Mouse (Mus musculus): ENCODE measurements at regions not wholly inside any gene's neighbourhood (a gene's known extent, or its start where the extent isn't known, plus 50 kb on each side); places are given as distances from the start of the nearest gene placed in this dataset.

DNA sequence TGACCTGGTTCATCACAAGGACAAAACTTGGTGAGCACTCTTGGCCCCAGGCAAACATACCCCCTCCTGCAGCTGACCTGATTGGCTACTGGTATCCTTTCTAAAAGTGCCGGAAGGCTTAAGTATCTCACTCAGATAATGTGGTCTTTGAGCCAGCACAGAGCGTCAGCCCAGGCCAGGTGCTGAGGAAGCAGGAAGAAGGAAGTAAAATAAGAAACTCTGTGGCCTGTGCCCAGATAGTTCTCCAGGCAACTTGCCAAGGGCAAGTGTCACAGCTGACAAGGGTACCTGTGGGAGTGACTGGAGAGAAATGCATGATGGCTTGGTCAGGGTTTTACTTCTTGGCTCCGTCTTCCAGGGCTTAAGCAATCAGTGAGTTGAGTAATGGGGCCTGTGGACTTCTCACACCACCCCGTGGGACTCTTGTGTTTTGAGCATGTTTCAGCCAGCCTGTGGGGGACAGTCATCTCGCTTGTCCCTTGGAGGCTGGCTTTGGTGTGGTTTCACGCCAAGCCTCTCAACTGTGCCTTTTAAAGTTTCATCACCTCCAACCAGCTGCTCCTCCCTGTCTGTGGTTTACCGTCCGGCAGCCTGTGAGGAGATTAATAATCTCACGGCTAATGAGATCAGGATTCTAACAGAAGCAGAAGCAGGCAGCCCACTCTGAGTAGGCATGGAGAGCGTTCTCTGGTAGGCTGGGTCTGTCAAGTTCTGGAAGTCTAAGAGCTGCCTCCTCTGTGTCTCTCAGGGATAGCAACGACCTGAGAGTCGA, 356.8 kb downstream of the Agtpbp1 start:
- H3K27me3 ChIP-seq (replicated peaks; ENCODE audit: control insufficient read depth, insufficient read depth, low read length) = no peaks in the 10 kb centered on the region
- WGBS = 76% methylated on average over 12 of the region's 12 CpGs
- ATAC-seq = no peak
- no peak for DNase-seq (ENCODE audit: low spot score)
- H3K9ac ChIP-seq (ENCODE audit: low read length) = no peak overlapping the region
- no peak overlapping the region for H3K4me2 ChIP-seq (ENCODE audit: low read length)
- H3K4me3 ChIP-seq (ENCODE audit: low read depth, low read length) = no peak overlapping the region
- H3K4me1 ChIP-seq (ENCODE audit: control insufficient read depth, insufficient read depth, low read length) = no peaks in the 10 kb centered on the region
- no peaks in the 10 kb centered on the region for H3K9me3 ChIP-seq (replicated peaks; ENCODE audit: control insufficient read depth, low read length)
- H3K36me3 ChIP-seq (ENCODE audit: control insufficient read depth, insufficient read depth, low read length) = no peaks in the 10 kb centered on the region
- no peak overlapping the region for H3K27ac ChIP-seq (ENCODE audit: low read depth, low read length)

GRCm38 (mm10) chr13:59227523-59228058, 357.4 kb downstream of the Agtpbp1 start:
- Histone ChIP-seq H3K4me3 (ENCODE audit: low read depth, low read length) (no peak overlapping the region), H3K27me3 (replicated peaks; ENCODE audit: control insufficient read depth, insufficient read depth, low read length) (no peaks in the 10 kb centered on the region), H3K9me3 (replicated peaks; ENCODE audit: control insufficient read depth, low read length) (no peaks in the 10 kb centered on the region), H3K27ac (ENCODE audit: low read depth, low read length) (no peak overlapping the region), H3K36me3 (ENCODE audit: control insufficient read depth, insufficient read depth, low read length) (no peaks in the 10 kb centered on the region), H3K4me1 (ENCODE audit: control insufficient read depth, insufficient read depth, low read length) (no peaks in the 10 kb centered on the region), H3K9ac (ENCODE audit: low read length) (no peak overlapping the region), H3K4me2 (ENCODE audit: low read length) (no peak overlapping the region)
- 90% methylated on average over 13 of the region's 13 CpGs for WGBS
- no peak for ATAC-seq
- no peak for DNase-seq (ENCODE audit: low spot score)

GRCm38 (mm10) chr13:59220587-59220986, 364.4 kb downstream of the Agtpbp1 start:
- peak; percentile 29; the same call in 1 of the 2 replicates for ATAC-seq
- peak; percentile 23 for DNase-seq (ENCODE audit: low spot score)
- 33% methylated on average over 6 of the region's 6 CpGs for WGBS

GRCm38 (mm10) chr13:59220156-59220555, 364.9 kb downstream of the Agtpbp1 start:
- peak; percentile 49 for DNase-seq (ENCODE audit: low spot score)

More at GRCm38 (mm10) chr13:59220587-59220986, 364.4 kb downstream of the Agtpbp1 start:
- H3K9me3 ChIP-seq (replicated peaks; ENCODE audit: control insufficient read depth, low read length) = no peaks in the 10 kb centered on the region
- H3K9ac ChIP-seq (ENCODE audit: low read length) = no peak overlapping the region
- no peaks in the 10 kb centered on the region for H3K27me3 ChIP-seq (replicated peaks; ENCODE audit: control insufficient read depth, insufficient read depth, low read length)
- H3K36me3 ChIP-seq (ENCODE audit: control insufficient read depth, insufficient read depth, low read length) = no peaks in the 10 kb centered on the region
- H3K4me3 ChIP-seq (ENCODE audit: low read depth, low read length) = no peak overlapping the region
- H3K4me2 ChIP-seq (ENCODE audit: low read length) = no peak overlapping the region
- no peak overlapping the region for H3K27ac ChIP-seq (ENCODE audit: low read depth, low read length)
- no peaks in the 10 kb centered on the region for H3K4me1 ChIP-seq (ENCODE audit: control insufficient read depth, insufficient read depth, low read length)

DNA sequence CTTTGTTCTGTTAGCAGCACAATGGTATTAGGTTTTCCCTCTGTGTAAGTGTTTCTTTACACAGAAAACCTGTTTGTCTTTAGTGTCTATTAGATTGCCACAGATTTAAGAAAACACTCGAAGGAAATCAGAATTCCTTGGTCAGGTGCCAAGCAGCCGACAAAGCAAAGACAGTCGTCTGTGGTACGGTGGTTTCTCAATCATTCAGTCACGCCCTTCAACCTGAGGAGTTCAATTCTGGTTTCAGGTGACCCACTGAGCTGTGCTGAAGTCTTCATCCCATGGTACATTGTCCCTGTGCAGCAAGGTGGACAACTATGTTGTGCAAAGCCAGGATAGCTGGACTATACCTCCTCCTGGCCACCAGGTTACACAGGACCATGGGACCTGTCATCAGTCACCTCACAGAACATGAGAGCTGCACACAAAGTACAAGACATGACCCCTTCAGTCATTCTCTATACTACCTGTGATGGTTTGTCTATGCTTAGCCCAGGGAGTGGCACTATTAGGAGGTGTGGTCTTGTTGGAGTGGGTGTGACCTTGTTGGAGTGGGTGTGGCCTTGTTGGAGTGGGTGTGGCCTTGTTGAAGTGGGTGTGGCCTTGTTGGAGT, 368.2 kb downstream of the Agtpbp1 start:
- no peak overlapping the region for H3K27ac ChIP-seq (ENCODE audit: low read depth, low read length)
- no peaks in the 10 kb centered on the region for H3K9me3 ChIP-seq (replicated peaks; ENCODE audit: control insufficient read depth, low read length)
- 73% methylated on average over 5 of the region's 5 CpGs for WGBS
- no peak overlapping the region for H3K4me3 ChIP-seq (ENCODE audit: low read depth, low read length)
- ATAC-seq = no peak
- no peak overlapping the region for H3K9ac ChIP-seq (ENCODE audit: low read length)
- DNase-seq (ENCODE audit: low spot score) = no peak
- H3K4me2 ChIP-seq (ENCODE audit: low read length) = no peak overlapping the region
- H3K36me3 ChIP-seq (ENCODE audit: control insufficient read depth, insufficient read depth, low read length) = no peaks in the 10 kb centered on the region
- no peaks in the 10 kb centered on the region for H3K4me1 ChIP-seq (ENCODE audit: control insufficient read depth, insufficient read depth, low read length)
- no peaks in the 10 kb centered on the region for H3K27me3 ChIP-seq (replicated peaks; ENCODE audit: control insufficient read depth, insufficient read depth, low read length)

More at GRCm38 (mm10) chr13:59220156-59220555, 364.9 kb downstream of the Agtpbp1 start:
- Histone ChIP-seq H3K27me3 (replicated peaks; ENCODE audit: control insufficient read depth, insufficient read depth, low read length) (no peaks in the 10 kb centered on the region), H3K4me3 (ENCODE audit: low read depth, low read length) (no peak overlapping the region), H3K4me1 (ENCODE audit: control insufficient read depth, insufficient read depth, low read length) (no peaks in the 10 kb centered on the region), H3K27ac (ENCODE audit: low read depth, low read length) (no peak overlapping the region), H3K36me3 (ENCODE audit: control insufficient read depth, insufficient read depth, low read length) (no peaks in the 10 kb centered on the region), H3K9ac (ENCODE audit: low read length) (no peak overlapping the region), H3K9me3 (replicated peaks; ENCODE audit: control insufficient read depth, low read length) (no peaks in the 10 kb centered on the region), H3K4me2 (ENCODE audit: low read length) (no peak overlapping the region)
- ATAC-seq = 0 out of 2 replicates have a peak, but pooled peaks have one; percentile 15
- 22% methylated on average over 7 of the region's 7 CpGs for WGBS

DNA sequence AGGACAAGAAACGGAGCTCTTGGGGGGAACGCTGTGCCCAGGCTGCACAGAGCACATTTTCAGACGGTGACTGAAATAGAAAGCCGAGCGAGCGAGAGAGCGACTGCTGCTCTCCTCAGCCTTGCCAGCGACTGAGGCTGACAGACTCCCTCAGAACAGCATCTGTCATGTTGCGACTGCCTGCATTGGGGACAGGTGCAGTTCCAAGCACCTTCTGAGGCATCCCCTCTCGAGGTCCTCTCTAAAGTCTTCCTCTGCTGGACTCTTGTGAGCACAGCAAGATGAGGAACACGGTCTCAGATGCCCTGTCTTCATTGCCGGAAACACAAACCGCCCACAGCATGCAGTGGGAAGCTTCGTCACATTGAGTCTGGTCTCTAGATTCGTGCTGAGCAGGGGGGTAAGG, 372.7 kb downstream of the Agtpbp1 start:
- 0 out of 2 replicates have a peak, but pooled peaks cover 2% of the 10 kb centered on the region for H3K4me1 ChIP-seq (ENCODE audit: control insufficient read depth, insufficient read depth, low read length)
- H3K27me3 ChIP-seq (replicated peaks; ENCODE audit: control insufficient read depth, insufficient read depth, low read length) = no peaks in the 10 kb centered on the region
- no peak overlapping the region for H3K4me2 ChIP-seq (ENCODE audit: low read length)
- no peak for ATAC-seq
- H3K27ac ChIP-seq (ENCODE audit: low read depth, low read length) = no peak overlapping the region
- H3K9me3 ChIP-seq (replicated peaks; ENCODE audit: control insufficient read depth, low read length) = no peaks in the 10 kb centered on the region
- peak; percentile 27 for DNase-seq (ENCODE audit: low spot score)
- H3K9ac ChIP-seq (ENCODE audit: low read length) = no peak overlapping the region
- no peak overlapping the region for H3K4me3 ChIP-seq (ENCODE audit: low read depth, low read length)
- no peaks in the 10 kb centered on the region for H3K36me3 ChIP-seq (ENCODE audit: control insufficient read depth, insufficient read depth, low read length)
- 79% methylated on average over 15 of the region's 15 CpGs for WGBS

DNA sequence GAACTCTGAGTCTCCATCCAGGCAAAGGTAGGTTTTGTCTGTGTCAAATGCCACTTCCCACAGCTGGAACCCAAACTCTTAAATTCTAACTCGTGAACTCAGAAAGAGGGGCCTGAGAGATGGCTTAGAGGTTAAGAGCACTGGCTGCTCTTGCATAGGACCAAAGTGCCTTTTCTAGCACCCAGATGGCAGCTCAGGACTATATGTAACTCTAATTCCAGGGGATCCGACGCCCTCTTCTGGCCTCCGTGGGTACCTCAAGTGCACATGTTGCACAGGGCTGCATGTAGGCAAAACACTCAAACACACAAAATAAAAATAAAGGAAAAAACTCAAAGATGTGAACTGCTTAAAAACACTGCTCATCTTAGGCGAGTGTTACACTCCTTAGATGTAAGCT, 374.2 kb downstream of the Agtpbp1 start:
- no peak overlapping the region for H3K4me2 ChIP-seq (ENCODE audit: low read length)
- ATAC-seq (no peak), DNase-seq (ENCODE audit: low spot score) (no peak)
- H3K9me3 ChIP-seq (replicated peaks; ENCODE audit: control insufficient read depth, low read length) = no peaks in the 10 kb centered on the region
- 68% methylated on average over 5 of the region's 5 CpGs for WGBS
- H3K36me3 ChIP-seq (ENCODE audit: control insufficient read depth, insufficient read depth, low read length) = no peaks in the 10 kb centered on the region
- 0 out of 2 replicates have a peak, but pooled peaks cover 2% of the 10 kb centered on the region for H3K4me1 ChIP-seq (ENCODE audit: control insufficient read depth, insufficient read depth, low read length)
- H3K27ac ChIP-seq (ENCODE audit: low read depth, low read length) = no peak overlapping the region
- no peak overlapping the region for H3K9ac ChIP-seq (ENCODE audit: low read length)
- no peaks in the 10 kb centered on the region for H3K27me3 ChIP-seq (replicated peaks; ENCODE audit: control insufficient read depth, insufficient read depth, low read length)
- no peak overlapping the region for H3K4me3 ChIP-seq (ENCODE audit: low read depth, low read length)

DNA sequence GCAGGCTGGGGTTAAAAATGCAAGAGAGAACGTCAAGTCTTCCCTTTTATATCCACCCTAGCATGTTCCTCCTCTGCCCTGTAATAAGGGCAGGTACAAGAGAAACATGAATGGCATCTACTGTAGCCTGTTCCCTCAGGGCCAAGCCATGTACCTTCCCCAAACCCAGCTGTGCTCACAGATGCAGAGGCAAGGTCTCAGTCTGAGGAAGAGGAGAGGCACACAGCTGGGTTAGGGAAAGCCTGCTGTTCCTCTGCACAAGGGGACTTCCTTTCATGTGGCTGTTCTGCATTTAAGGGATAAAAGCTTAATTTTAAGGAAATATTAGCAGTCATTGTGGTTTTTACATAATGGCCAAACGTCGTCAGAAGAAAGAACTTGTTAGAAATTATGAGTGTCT, 378.8 kb downstream of the Agtpbp1 start:
- Histone ChIP-seq H3K4me2 (ENCODE audit: low read length) (no peak overlapping the region), H3K36me3 (ENCODE audit: control insufficient read depth, insufficient read depth, low read length) (no peaks in the 10 kb centered on the region), H3K4me1 (ENCODE audit: control insufficient read depth, insufficient read depth, low read length) (0 out of 2 replicates have a peak, but pooled peaks cover 2% of the 10 kb centered on the region), H3K27ac (ENCODE audit: low read depth, low read length) (no peak overlapping the region), H3K27me3 (replicated peaks; ENCODE audit: control insufficient read depth, insufficient read depth, low read length) (no peaks in the 10 kb centered on the region), H3K9me3 (replicated peaks; ENCODE audit: control insufficient read depth, low read length) (no peaks in the 10 kb centered on the region), H3K9ac (ENCODE audit: low read length) (no peak overlapping the region), H3K4me3 (ENCODE audit: low read depth, low read length) (no peak overlapping the region)
- 85% methylated on average over 3 of the region's 3 CpGs for whole genome bisulfite sequencing
- ATAC-seq (no peak), DNase-seq (ENCODE audit: low spot score) (no peak)

GRCm38 (mm10) chr13:59204506-59204905, 380.5 kb downstream of the Agtpbp1 start:
- H3K9ac ChIP-seq (ENCODE audit: low read length) = no peak overlapping the region

More at GRCm38 (mm10) chr13:59204506-59204905, 380.5 kb downstream of the Agtpbp1 start:
- DNase-seq (ENCODE audit: low spot score) = no peak
- Histone ChIP-seq H3K27me3 (replicated peaks; ENCODE audit: control insufficient read depth, insufficient read depth, low read length) (no peaks in the 10 kb centered on the region), H3K4me2 (ENCODE audit: low read length) (no peak overlapping the region), H3K4me3 (ENCODE audit: low read depth, low read length) (no peak overlapping the region), H3K9me3 (replicated peaks; ENCODE audit: control insufficient read depth, low read length) (no peaks in the 10 kb centered on the region), H3K36me3 (ENCODE audit: control insufficient read depth, insufficient read depth, low read length) (no peaks in the 10 kb centered on the region), H3K27ac (ENCODE audit: low read depth, low read length) (no peak overlapping the region), H3K4me1 (ENCODE audit: control insufficient read depth, insufficient read depth, low read length) (0 out of 2 replicates have a peak, but pooled peaks cover 2% of the 10 kb centered on the region)
- WGBS = 82% methylated on average over 2 of the region's 2 CpGs
- ATAC-seq = no peak
